Mouse (Mus musculus): ENCODE results near the gene Tpr. TPM values are rescaled to one million over a fixed set of nuclear protein-coding genes. Genes with fewer than 3 reads are reported as not detected.

Gene Tpr
- polyA plus RNA-seq (2014; fragmentation: Illumina TruSeq; extraction: RNeasy Lipid Tissue Mini Kit (QIAGEN cat#74804); ENCODE audit: low read depth, low replicate concordance): 114 TPM

DNA sequence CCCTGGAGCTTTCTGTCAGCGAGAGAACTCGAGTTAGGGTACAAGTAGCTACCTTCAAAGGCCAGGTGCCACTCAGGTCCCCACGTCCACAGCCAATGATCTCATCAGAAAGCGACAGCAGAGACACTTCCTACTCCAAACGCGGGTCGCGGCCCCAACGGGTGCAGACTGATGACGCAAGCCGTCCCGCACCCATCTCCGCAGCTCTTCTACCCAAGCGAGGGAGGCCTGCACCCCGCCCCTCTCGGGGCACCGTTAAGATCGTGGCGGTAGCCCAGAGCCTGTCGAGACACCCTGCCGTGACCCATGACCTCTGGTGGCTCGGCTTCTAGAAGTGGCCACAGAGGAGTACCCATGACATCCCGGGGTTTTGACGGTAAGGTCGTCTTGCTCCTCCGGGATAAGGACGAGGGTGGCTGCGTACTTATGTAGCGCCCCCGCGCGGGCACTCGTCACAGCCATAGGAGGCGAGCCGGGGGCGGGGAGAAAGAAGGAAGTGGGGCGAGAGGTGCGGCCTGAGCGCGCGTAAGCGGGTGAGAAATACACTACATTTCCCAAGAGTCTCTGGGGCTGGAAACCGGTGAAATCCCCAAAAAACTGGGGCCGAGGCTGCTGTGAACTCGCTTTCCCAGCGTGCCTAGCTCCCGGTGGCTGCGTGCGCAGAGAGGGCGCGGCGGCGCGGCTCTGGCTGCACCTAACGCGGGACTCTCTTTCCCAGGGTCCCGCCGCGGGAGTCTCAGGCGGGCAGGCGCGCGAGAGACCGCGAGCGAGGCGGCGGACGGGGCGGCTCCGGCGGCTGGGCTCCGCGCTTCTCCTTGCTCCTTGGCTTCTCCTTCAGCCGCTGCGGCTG is at the start of gene Tpr, which contains the start of gene Odr4:
Gene Tpr, plus strand, starts transcription at position 201 of the 850 bp plus-strand sequence.
Gene Odr4, minus strand, starts transcription at position 443 of the 850 bp plus-strand sequence.

DNA sequence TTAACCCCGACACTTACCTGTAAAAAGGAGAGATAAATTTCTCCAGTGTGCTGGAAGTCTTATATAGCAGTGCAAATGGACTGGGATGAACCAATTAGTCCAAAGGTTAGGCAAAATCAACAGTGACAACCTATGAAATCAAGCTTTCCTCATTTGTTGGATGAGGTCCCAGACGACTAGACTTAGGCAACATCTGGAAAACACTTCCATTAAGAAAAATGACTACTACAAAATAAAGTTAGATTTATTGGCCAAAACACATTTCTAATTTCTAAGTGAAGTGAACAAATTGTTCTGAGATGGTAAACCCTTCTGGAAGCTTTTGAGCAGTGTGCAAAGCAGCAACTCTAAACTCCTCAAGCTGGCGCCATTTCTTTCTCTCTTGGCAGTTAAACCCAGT is 73.5 kb downstream of the Tpr start, which contains the start of gene Prg4:
Gene Prg4, minus strand, starts transcription at position 34 of the 400 bp plus-strand sequence.

Other genes starting within 250 kb of the Tpr start
- gene Pdc, start 73.4 kb upstream of the Tpr start, polyA plus RNA-seq (2014; fragmentation: Illumina TruSeq; extraction: RNeasy Lipid Tissue Mini Kit (QIAGEN cat#74804); ENCODE audit: low read depth, low replicate concordance): not detected
- gene Odr4, start 242 bp downstream of the Tpr start, polyA plus RNA-seq (2014; fragmentation: Illumina TruSeq; extraction: RNeasy Lipid Tissue Mini Kit (QIAGEN cat#74804); ENCODE audit: low read depth, low replicate concordance): 37.1 TPM
- 1.1 TPM for gene Prg4, start 73.3 kb downstream of the Tpr start, polyA plus RNA-seq (2014; fragmentation: Illumina TruSeq; extraction: RNeasy Lipid Tissue Mini Kit (QIAGEN cat#74804); ENCODE audit: low read depth, low replicate concordance)